Mouse (Mus musculus) embryonic fibroblast, embryonic 13.5 days (primary cell): ENCODE data around the gene Itpk1. TPM values are rescaled to one million over a fixed set of nuclear protein-coding genes. Genes with fewer than 3 reads are reported as not detected.

Experiments used
- H3K27ac ChIP-seq: 2 replicates; pipeline ENCODE4 v1.5.1; 2012; ENCODE audit warnings: low read length, control low read depth, inconsistent platforms; ENCODE audit not compliant: insufficient read depth
- H3K4me1 ChIP-seq: 2 replicates; pipeline ENCODE4 v1.6.1; 2011; ENCODE audit warnings: low read length; ENCODE audit not compliant: control insufficient read depth, insufficient read depth
- H3K4me3 ChIP-seq: 2 replicates; pipeline ENCODE4 v1.5.1; 2011; ENCODE audit warnings: mild to moderate bottlenecking, control low read depth, low read length; ENCODE audit not compliant: insufficient read depth
- CTCF ChIP-seq: IDR thresholded peaks from 2 replicates; pipeline ENCODE4 v1.5.1; 2011; ENCODE audit warnings: mild to moderate bottlenecking, control low read depth, low read length, moderate library complexity, borderline replicate concordance; ENCODE audit not compliant: insufficient read depth
- POLR2A ChIP-seq: IDR thresholded peaks from 2 replicates; pipeline ENCODE4 v1.6.1; 2011; ENCODE audit warnings: low read depth, mild to moderate bottlenecking, control low read depth, low read length, moderate library complexity
- polyA plus RNA-seq: library from polyadenylated mRNA; stranded (reverse); fragments of >200 nt; gene quantifications from 2 replicates; pipeline ENCODE4 v1.2.4, GENCODE M21; 2011; ENCODE audit warnings: low read depth; ENCODE audit not compliant: missing spikeins, insufficient read length

Gene Itpk1
- polyA plus RNA-seq, 1 experiment: 5.0 TPM

DNA sequence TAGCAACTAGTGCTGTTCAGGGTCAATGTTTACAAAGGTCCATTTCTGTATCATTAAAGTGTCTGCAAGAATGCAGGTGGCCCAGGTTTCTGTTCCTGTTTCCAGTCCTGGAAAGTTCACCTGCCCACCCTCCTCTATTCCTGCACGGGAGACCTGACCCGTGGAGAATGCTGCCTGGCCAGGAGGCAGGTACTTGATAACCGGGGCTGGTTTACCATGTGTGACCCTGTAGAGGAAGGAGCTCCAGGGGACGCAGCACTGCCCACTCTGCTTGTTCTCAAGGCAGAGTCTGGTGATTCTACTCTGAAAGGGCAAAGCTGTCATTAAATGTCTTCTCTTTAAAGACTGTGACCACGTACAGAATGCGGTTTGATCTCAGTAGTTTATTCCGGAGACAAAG lies 136.5 kb downstream of the Itpk1 start:
- 0 out of 2 replicates have a peak, but pooled peaks cover 3% of the 10 kb centered on the region for H3K4me1 ChIP-seq
- H3K27ac ChIP-seq: no peak overlapping the region
- TF ChIP-seq POLR2A (no peak), CTCF (no peak)
- no peak overlapping the region for H3K4me3 ChIP-seq

DNA sequence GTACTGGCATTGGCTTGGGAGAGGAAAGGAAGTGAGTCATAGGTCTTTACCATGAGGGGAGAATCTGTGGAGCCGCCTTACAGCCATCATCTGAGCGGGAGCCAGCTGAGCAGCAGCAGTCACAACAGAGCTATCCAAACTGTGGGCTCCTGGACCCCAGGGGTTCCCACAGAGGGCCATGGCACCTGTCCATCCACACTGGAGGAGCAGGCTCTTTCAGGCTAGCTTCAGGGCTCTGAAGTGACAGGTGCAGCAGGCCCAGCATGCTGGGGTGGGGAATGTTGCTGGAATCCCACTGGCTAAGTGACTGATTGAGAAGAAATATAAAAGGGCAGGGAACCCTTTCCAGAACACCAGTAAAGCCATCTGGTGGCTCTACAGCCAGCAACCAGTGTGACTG lies 137.8 kb downstream of the Itpk1 start:
- H3K4me1 ChIP-seq: 0 out of 2 replicates have a peak, but pooled peaks cover 3% of the 10 kb centered on the region
- H3K27ac ChIP-seq: no peak overlapping the region
- TF ChIP-seq POLR2A (no peak), CTCF (no peak)
- no peak overlapping the region for H3K4me3 ChIP-seq

DNA sequence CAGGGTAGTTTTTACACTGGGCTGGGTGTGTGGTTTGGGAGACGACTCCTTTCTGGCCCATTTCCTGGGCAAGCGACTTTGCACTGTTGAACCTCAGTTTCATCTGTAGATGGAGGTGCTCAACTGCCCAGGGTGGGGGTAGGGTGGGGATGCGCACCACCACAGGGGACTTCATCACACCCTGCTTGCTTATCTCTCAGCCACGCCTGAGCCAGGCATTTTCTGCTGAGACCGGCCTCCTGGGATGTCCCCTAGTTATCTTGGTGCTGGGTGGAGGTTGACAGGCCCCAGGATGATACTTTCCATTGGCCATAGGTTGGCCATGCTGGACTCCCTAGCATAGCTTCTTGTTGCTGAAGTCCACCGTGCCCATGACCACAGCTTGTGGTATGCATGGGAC lies 139.6 kb downstream of the Itpk1 start:
- H3K4me1 ChIP-seq: 0 out of 2 replicates have a peak, but pooled peaks cover 3% of the 10 kb centered on the region
- no peak overlapping the region for H3K4me3 ChIP-seq
- TF ChIP-seq CTCF: no peak
- no peak for TF ChIP-seq POLR2A
- H3K27ac ChIP-seq: no peak overlapping the region

DNA sequence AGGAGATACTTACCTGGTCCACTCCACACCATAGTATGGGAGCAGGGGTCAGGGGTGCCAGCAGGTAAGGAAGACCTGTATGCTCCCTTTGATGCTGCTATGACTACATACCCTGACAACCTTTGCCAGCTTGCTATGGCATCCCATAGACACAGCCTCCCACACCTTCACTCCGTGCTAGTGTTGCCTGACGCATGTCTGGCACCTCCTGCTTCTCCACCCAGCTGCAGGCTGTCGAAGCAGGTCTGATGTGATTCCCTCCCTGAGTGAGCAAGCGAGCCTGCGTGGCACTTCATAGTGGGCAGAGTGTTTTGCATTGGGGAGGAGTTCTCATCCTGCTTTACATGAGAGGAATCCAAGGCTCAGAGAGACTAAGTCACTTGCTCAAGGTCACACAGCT lies 147.4 kb downstream of the Itpk1 start:
- H3K4me1 ChIP-seq: no peaks in the 10 kb centered on the region
- TF ChIP-seq CTCF: no peak
- TF ChIP-seq POLR2A: no peak

DNA sequence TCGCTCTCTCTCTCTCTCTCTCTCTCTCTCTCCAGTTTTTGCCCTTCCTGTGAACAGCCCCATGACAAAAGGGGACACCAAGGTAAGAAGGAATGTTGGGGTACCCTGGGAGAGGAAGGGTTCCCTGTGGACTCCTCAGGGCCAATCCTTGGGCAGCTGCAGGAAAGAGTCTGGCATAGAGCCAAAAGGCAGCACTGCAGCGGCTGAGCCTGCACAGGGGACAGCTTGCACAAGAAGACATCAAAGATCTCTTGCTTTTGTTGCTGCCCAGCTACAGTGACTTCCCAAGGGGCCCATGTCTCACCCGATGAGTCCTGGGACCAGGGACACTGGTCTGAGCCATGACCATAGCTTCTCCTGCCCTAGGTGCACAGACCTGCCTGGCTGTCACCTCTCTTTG lies 148.9 kb downstream of the Itpk1 start:
- H3K4me3 ChIP-seq: no peak overlapping the region
- TF ChIP-seq CTCF (no peak), POLR2A (no peak)
- H3K4me1 ChIP-seq: no peaks in the 10 kb centered on the region
- H3K27ac ChIP-seq: no peak overlapping the region

More for the DNA sequence above, 147.4 kb downstream of the Itpk1 start:
- H3K27ac ChIP-seq: no peak overlapping the region
- H3K4me3 ChIP-seq: no peak overlapping the region

DNA sequence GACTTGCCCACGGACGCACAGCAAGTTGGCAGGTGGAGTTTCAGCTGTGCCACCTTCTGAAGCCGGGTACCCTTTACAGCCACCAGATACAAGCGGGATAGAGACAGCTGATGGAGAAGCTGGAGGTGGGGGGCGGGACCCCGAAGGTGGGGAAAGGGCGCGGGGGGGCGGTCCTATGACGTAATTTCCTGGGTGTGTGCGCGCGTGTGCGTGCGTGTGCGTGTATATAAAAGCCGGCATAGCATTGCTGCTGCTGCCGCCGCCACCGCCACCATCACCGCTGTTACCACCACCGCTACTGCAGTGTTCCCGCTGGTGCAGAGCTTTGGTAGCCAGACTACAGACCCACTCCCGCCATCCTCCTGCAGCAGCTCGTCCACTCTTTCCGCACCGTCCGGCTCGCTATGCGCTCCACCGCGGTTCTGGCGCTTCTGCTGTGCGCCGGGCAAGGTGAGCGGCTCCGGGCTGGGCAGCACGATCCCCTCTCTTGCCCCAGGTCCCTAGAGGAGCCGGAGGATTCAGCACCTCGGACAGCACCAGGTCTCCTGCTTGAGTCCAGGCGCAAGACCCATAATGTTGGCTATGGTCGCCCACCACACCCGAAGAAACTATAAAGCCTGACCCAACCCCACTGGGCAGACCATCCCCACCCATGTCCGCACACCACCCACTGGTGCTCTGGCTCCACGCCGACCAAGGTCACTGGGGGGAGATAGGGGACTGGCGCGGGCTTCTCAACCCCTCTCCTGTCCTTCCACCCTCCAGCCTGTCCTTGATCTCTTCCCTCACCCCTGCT lies 149.8 kb downstream of the Itpk1 start, which contains the start of gene Chga:
Gene Chga, plus strand, starts transcription at position 249 of the 796 bp plus-strand sequence.
- H3K4me3 ChIP-seq: no peak within 1 kb of the TSS

DNA sequence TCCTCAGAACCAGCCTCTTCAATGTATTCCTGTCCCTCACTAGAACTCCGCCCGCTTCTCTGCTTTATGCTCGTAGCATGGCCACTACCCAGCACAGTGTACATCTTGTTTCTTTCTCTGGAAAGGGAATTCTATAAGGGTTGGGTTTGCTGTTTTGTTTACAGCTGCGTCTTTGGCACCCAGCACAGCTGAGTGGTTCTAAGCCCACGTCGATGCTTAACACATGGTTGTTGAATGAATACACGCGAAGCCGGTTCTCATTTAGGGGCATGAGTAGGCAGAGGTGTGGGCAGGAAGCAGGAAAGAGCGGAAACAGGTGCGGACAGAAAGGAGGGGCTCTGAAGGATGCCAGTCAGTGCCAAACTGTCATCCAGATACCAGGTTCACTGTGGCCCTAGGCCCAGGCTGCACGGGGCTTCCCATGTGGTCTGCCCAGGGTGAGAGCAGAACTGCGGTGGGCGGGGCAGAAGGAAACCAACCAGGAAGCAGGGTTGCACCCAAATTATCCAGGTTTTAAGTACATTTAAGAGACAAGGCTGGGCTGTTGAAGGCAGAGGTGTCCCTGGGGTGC lies 150.9 kb downstream of the Itpk1 start:
- Histone ChIP-seq H3K27ac (no peak overlapping the region), H3K4me1 (no peaks in the 10 kb centered on the region), H3K4me3 (no peak overlapping the region)
- TF ChIP-seq POLR2A (no peak), CTCF (no peak)

More for the DNA sequence above, 149.8 kb downstream of the Itpk1 start, which contains the start of gene Chga:
- TF ChIP-seq CTCF: no peak
- no peak for TF ChIP-seq POLR2A
- no peak within 1 kb of the TSS for H3K27ac ChIP-seq
- no peaks in the 10 kb centered on the region for H3K4me1 ChIP-seq

DNA sequence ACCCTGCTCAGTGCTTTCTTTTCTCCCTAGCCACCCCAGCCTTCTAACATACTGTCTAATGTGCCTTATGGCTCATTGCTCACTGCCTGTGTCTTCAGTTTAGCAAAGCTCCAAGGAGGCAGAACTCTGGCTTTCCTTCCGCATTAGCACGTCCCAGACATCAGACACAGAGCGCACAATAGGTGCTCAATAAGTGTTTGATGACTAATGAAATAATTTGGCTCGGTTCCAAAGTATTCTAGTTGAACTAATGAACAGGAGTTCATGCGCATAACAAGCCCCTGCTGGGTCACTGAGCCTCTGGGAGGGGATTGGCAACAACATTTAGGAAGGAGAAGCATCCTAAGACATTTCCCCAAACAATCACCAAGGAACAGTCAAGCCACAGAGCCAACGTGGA lies 152.7 kb downstream of the Itpk1 start:
- no peak for TF ChIP-seq CTCF
- TF ChIP-seq POLR2A: no peak
- no peak overlapping the region for H3K27ac ChIP-seq
- no peaks in the 10 kb centered on the region for H3K4me1 ChIP-seq
- no peak overlapping the region for H3K4me3 ChIP-seq

DNA sequence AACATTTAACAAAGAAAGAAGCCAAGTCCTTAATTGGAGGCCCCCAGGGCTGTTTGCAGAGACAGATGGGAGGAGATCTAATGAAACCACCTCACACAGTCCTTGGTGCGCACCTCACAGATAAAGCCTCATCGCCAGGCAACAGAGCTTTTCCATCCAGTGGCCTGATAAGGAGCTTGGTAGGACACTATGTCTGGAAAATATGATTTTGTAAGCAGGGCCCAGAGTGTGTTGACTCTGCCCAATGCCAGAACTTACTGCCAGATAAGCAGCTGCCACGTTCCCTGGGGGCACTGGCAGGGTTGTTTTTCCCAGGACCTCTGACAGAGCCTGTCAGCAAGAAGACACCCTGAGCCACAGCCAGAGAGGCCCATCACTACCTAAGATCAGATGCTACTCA lies 153.5 kb downstream of the Itpk1 start:
- H3K27ac ChIP-seq: no peak overlapping the region
- H3K4me1 ChIP-seq: no peaks in the 10 kb centered on the region
- TF ChIP-seq POLR2A (no peak), CTCF (no peak)
- no peak overlapping the region for H3K4me3 ChIP-seq

DNA sequence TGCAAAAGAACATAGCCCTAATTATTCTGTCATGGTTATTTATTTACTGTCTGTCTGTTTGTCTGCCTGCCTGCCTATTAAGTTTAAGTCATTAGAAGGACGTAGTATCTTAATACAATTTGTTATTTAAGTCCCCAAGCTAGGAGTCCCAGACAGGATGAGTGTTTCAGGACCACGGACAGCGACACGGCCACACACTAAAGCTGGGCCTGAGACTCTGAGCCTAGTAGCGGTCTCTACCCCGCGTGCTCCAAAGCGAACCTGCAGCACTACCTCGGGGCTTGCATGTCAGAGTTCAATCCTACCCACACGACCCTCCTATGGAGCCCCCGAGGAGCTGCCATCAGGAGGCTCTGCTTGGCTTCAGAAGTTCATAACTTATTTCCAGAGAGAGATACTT lies 154.2 kb downstream of the Itpk1 start:
- Histone ChIP-seq H3K27ac (no peak overlapping the region), H3K4me1 (no peaks in the 10 kb centered on the region), H3K4me3 (no peak overlapping the region)
- TF ChIP-seq POLR2A (no peak), CTCF (no peak)
